Mouse (Mus musculus) layer of hippocampus, postnatal 36 days (tissue): ENCODE results near the gene Selenoo. TPM values are rescaled to one million over a fixed set of nuclear protein-coding genes. Genes with fewer than 3 reads are reported as not detected.

ENCODE experiments used
- DNase-seq, 2 experiments: peaks; one replicate each; pipeline ENCODE4 v3.0.0; 2022
- total RNA-seq, 2 experiments: library from RNA; stranded (reverse); gene quantifications; 2 replicates each; pipeline ENCODE4 v1.2.3; 2021

The Selenoo gene
- total RNA-seq, 2 experiments from 2014 or later, result 20.3 to 21.7 TPM

DNA sequence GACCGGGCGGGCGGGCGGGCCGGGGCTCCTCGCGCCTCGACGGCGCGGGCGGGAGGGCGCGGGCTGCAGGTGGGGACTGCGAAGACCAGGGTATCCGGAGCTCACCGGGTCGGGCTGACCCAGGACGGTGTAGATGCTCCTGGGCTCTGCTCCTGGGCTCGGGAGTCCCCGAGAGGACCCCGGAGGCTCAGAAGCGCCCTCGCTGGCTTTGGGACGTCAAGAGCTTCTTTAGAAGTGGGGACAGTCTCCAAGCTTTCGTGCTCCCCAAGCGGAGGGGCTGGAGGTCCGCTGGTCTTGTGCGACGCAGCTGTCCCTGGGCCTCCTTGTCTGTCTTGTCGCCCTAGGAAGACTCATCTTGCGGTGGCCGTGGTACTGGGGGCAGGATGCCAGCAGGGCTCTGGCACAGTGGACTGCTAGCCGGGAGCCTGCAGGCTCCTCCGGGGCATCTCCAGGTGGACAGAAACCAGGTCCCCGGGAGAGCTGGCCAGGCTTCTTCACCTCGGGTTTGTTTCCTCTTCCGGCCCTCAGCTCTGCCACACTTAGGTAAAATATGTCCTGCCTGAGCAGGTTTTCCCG is 12.6 kb upstream of the Selenoo start:
- peak in 1 of 2 experiments; percentile 57 for DNase-seq

DNA sequence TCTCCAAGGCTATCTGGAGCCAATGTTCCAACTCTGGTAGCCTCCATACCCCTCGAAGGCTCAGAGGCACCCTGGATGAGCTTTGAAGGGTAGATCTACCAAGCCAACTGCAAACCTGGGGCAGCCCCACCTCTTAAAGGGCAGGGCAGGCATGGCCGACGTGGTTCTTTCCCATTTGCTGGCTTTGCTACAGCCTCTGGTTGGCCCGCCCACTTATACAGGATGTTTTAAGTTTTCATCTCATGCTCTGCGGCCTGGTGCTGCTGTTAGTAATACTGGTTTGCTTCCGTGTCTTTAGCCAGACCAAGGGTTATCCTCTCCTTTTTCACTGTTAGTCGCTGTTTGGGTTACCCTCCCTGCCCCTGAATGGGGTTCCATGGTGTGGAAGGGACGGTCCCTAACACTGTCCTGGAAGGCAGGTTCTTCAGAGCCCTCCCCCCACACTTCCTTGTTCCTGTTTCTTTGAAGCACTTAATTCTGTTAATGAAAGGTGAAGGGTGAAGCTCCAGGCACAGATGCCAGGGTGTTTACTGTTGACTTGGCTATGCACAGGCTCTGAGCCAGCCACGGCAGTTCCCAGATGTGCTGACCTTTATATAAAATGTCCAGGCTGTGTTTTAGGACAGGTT is 10.6 kb upstream of the Selenoo start:
- no peak for DNase-seq

DNA sequence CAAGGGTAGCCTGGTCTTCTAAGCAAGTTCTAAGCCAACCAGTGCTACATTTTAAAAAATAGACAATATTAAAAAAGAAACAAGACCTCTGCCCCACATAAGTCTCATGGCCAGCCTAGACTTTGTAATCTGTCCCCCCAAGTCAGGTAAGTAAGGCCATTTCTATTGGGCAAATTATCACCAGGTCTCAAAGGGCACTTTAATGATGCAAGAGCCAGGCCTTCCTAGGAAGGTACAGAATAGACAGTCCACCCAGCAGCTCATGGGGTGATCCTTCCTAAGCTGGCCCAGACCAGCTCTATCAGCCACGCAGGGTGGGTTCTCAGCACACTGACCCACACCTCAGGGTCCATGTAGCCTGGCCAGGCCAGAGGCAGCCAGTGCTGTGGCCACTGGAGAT is 5.0 kb upstream of the Selenoo start:
- DNase-seq, result no peak

DNA sequence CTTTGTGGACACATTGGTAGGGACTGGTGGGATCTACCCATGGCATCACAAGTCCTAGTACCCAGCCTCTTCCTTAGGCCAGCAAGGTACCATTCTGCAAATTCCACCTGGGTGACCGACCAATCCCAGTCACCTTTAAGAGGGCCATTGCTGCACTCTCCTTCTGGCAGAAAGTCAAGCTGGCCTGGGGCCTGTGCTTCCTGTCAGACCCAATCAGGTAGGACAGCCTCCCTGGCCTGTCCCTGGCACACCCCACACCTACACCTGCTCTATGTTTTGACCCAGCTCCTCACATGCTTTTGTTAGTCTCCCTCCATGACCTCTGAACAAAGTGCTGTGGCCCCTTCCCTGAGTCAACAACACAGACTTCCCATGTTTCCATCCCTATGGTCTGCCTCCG is 4.1 kb upstream of the Selenoo start:
- no peak for DNase-seq

DNA sequence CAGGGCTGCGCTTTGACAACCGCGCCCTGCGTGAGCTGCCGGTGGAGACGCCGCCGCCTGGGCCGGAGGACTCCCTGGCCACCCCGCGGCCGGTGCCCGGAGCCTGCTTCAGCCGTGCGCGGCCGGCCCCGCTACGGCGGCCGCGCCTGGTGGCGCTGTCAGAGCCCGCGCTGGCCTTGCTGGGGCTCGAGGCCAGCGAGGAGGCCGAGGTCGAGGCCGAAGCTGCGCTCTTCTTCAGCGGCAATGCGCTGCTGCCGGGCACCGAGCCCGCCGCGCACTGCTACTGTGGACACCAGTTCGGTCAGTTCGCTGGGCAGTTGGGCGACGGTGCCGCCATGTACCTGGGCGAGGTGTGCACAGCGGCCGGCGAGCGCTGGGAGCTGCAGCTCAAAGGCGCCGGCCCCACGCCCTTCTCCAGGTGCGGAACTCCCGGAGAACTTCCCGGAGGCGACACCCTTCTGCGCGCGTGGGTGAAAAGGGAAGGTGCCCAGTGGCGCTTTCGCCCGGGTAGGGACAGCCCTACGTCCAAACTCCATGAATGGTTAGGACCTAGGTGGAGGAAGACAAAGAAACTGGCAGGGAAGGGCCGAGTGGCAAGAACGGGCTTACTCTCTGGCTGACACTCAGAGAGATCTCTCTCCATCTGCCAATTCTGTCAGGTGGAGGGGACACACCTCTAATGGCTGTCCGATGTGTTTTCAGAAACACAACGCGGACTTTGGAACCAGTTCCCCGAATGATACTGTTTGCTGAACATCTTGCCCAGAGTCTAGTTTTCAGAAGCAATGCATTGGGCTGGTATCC is 566 bp downstream of the Selenoo start:
- no peak for DNase-seq

DNA sequence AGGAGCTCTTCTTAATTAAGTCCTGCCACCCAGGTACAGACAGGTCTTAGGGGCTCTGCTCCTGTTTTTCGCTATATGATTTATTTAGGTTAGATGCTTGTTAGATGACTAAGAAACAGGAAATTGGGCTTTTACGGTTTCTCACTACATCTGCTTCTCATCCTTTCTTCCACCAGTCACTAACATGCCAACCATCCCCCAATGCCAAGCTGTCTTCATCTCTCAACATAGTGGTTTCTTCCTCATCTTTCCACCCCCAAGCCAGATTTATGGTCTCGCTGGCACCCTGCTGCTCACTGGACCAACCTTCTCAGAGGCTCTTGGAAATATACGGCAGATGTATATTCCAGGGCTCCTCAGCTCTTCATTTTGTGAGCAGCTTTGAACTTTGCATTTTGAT is 1.8 kb downstream of the Selenoo start:
- DNase-seq, result no peak

DNA sequence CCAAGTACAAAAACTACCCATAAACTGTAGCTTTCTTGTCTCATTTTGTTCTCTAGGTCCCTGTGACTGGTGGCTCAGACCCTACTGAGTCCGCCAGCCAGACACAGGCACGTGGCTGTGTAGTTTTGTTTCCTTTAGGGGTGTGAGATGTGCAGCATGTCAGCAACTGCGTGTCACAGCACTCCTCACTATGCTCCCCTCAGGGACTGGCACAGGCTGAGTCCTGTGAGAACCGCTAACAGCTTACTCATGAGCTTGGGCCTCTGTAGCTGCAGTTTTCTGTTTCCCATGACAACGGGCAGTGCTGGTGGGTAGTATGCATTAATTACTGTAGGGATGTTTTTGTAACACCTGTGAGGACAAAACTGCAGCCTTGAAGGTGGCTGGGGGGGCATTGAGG is 3.3 kb downstream of the Selenoo start:
- DNase-seq, result no peak

DNA sequence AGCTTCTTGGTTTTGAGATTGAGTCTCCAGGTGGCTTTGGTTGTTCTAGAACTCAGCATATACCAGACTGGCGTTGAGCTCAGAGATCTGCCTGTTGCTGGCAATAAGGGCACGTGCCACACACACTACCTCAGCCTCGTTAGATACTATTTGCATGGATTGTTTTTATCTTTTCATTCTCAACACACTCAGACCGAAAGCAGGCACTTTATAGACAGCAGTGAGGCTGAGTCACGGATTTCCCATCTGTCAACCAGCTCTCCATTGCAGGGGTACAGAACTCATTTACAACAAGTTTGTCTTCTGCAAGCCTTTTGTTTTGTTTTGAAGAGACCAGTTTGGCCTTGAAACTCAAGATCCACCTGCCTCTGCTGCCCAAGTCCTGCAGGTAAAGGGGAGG is 8.6 kb downstream of the Selenoo start:
- no peak for DNase-seq

DNA sequence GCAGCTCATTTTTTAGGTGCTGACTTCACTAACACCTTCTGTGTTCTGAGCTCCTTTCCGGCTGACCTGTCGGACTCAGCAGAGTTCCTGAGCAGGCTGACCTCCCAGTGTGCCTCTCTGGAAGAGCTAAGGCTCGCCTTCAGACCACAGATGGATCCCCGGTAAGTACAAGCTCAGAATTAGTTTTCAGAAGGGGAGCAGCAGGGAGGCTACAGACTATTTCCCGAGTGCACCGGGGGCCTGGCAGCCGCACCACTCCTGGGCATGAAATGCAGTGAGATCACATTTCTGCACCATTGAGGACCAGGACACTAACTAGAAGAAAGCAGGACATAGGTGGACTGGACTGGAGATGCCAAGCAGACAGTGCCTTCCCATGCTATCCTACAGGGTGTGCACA is 9.7 kb downstream of the Selenoo start:
- DNase-seq, result no peak

DNA sequence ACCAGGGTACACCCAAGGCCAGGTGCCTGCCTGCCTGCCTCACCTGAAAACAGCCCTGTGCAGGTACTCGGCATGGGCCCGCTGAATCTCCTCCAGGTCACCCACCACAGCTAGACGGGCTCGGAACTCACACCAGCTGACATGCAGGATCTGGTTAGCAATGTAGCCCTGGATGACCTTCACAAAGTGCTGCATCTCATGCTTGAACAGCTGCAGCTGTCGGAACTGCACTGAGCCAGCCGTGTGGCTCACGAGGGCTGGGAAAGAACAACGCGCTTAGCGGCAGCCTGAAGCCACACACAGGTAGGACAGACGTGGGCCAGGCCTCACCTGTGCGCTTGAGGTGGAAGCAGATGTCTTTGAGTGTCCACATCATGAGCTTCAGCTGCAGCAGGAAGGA is 11.9 kb downstream of the Selenoo start:
- no peak for DNase-seq

DNA sequence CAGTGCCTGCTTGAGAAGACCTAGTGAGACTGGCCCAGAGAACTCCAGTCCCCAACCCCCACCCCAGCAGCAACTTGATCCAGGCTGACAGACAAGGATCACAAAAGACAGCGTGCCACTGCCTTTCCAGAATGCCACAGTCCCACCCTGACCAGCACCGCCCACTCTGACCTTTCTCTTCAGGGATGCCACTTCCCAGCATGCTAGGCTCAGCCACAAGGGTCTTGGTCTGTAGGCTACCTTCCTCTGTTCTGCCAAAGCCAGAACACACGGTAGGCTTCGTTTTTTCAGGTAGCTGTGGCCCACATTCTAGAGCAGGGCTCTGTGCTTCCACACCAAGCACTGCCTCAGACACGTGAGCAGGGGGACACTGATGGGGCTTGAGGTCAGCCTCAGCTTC is 13.8 kb downstream of the Selenoo start:
- DNase-seq, result no peak

DNA sequence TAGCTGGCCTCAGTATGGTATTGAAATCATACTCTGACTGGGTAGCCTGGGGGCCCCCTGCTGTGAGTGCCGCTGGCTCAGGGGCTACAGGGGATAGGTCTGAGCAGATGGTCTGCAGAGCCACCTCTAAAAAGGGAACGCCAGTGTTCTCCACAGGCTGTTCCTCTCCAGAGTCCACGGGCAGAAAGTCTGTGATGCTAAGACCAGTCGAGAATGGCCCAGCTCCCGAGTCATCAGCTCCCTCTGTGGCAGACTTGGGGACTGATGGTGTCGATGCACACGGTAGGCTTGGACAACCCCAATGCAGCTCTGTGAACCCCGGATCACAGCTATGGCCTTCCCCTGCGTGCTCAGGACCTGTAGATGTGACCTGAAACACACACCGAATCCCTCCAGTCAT is 15.0 kb downstream of the Selenoo start:
- no peak for DNase-seq

DNA sequence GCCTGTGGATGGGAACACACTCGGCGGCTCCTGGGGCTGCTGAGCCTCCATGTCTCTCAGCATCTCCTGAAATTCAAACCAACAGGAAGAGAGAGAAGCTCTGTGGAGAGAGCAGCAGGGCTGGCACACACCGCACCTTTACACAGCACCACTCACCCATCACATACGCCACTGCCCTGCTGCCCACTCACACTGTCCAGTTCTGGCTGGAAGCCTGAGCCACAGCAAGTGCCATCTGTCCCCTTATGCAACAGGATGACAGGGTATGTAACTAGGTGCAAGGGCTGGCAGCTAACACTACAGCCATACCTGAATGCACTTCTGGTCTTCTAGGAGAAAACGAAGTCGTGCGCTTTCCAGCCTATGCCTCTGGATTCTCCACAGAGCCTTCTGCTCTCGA is 15.5 kb downstream of the Selenoo start:
- DNase-seq, result no peak

DNA sequence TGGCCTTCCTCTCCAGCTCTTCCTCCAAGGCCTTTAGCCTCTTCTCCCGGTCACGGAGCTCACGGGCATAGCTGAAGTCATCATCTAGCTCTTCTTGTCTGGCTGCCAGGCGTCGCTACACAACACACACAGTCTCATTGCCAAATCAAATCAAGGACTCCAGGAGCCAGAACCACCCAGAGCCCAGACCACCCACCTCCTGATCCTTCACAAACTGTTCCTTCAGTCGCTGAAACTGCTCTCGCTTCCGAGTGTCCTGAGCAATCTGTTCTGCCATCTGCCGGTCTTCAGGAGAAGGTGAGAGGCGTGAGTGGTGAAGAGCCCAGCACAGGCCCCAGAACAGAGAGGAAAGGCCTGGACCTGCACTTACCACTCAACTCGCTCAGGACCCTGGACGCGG is 17.2 kb downstream of the Selenoo start:
- no peak for DNase-seq

DNA sequence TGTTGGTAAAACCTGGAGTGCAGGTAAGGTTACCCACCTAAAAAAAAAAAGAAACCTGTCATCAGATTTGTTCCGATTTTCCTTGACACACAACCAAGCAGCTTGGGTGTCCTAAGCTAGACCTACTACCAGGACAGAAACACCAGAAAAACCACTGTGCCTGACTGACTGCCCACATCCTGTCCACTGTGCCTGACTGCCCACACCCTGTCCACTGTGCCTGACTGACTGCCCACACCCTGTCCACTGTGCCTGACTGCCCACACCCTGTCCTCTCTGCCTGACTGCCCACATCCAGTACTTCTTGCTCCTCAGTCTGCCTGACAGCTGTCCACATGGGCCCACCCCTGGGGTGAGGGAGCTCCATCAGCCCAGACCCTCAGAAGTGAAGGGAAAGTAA is 18.1 kb downstream of the Selenoo start:
- DNase-seq, result no peak

DNA sequence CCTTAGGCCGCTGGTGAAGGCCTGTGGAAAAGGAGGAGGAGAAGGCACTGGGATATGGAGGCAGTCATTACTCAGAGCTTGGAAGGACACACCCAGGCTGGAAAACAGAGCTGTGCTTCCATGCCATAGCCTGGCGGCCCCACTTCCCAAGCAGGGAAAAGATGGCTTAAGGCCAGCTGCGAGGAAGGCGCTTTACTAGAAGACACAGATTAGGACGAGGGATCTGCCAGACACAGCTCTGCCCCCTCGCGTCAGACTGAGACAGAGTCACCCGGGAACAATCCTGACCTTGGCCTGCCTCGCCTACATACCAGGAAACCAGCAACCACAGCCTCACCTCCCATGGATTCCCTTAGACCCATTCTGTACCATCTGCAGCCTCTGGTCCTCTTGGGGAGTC is 21.3 kb downstream of the Selenoo start:
- no peak for DNase-seq

DNA sequence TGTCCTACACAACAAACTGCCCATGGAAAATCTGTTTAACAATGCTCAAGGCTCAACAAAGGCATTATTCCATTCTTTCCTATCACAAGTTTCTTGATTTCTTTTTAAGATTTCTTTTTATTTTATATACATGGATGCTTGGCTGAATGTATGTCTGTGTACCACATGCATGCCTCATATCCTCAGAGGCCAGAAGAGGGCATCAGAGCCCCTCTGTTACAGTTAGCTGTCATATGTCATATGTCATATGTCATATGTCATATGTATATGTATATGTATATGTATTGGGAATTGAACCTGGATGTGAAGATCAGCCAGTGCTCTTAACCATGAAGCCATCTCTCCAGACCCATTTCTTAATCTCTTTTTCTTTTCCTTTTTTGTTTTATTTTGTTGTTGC is 29.1 kb downstream of the Selenoo start:
- DNase-seq, result no peak

DNA sequence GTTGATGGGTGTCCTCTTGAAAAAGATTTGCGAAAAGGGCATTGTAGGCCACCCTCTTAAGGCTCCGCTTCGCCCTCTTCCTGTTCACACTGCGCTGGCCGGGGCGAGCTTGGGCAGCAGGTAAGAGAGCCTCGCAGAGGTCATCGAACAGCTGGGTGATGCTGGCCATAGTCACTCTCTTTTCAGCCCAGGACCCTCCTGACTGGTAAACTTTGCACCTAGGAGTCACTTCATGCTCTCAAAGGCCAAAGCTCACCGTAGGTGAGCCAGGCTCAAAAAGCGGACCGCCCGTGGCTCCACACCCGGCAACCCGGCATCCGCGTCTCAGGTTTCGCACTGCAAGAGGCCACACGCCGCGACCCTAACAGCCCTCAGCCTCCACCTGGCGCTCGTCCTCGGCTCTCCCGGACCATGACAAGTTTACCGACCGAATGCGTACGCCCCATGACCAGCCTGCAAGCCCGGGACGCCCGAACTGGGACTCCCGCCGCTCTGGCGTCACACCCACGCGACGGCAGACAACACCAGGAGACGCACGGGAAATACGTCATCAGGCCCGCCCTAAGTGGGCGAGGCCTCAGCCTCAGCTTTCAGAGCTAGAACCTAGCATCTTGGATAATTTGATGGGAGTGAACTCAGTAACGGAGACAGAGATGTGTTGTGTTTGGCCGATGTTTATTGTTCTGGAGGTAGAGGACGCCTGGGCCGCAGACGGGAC is 33.9 kb downstream of the Selenoo start, which contains the start of gene Tubgcp6:
Tubgcp6 (minus strand) TSS at position 464 of the 718 bp plus-strand sequence.
- DNase-seq, result peak; percentile 95 to 97

DNA sequence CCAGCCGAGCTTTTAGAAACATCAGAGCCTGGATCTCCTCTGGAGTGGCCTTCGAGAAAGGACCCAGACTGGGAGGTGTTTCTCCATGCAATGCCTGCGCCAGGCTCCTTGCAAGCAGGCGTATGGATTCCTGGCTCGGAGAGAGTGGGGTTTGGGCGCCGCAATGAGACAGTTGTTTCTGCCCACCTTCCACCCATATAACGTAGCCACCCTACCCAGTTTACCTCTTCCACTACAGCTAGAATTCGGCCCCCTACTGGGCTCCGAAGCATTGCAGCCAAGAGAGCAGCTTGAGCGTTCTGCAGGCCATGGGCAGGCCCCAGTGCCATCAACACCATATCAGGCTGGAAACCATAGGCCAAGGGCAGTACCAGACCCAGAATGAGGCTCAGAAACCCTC is 34.7 kb downstream of the Selenoo start:
- DNase-seq, result no peak

DNA sequence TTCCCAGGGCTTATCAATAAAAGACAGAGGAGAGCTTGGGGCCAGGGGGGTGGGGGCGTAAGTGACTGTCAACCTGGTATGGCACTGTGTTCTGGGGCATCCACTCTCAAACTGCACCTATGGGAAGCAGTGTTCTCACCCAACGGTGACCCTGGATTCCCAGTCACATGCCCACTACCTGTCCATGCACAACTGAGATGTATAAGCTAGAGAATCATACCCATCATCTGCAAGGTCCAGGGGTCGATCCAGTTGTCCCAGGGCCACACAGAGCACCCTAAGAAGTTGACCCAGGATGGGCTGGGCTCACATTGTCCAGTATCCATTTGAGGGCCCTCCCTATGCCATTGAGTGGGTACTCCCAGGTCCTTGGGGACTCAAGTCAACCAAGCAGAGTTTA is 35.4 kb downstream of the Selenoo start:
- no peak for DNase-seq

DNA sequence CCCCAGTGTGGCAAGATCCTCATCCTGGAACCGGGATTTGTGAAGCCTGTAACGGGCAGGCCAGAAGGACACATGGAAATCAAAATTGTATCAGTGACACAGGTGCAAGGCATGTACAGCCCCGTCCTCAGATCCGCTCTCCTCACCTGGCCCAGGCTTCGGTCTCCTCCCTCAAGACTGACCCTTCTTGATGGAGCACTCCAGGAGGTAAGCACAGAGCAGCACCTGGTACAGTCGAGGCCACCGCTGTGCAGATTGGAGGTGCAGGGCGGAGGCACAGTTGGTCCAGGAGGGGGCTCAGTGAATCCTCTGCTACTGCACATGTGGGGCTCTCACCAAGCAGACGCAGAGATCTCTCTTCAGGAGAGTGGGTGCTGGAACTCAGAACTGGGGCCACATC is 36.5 kb downstream of the Selenoo start:
- DNase-seq, result no peak

DNA sequence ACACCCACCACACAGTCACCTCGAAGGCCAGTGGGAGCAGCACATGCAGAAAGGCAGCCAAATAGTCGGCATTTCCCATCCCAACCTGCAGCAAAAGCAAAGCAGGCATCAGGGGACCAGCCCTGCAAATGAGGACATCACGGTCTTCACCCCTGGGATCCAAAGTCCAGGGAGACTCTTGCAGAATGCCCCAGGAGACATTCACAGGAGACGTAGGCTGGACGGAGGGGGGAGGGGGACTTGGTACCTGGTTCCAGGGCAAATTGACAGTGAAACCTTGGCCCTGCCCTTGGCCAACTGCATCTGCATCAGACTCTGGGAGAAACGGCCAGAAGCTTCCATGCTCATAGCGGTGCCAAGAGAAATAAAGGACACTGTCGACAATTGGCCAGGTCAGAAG is 37.7 kb downstream of the Selenoo start:
- DNase-seq, result no peak

DNA sequence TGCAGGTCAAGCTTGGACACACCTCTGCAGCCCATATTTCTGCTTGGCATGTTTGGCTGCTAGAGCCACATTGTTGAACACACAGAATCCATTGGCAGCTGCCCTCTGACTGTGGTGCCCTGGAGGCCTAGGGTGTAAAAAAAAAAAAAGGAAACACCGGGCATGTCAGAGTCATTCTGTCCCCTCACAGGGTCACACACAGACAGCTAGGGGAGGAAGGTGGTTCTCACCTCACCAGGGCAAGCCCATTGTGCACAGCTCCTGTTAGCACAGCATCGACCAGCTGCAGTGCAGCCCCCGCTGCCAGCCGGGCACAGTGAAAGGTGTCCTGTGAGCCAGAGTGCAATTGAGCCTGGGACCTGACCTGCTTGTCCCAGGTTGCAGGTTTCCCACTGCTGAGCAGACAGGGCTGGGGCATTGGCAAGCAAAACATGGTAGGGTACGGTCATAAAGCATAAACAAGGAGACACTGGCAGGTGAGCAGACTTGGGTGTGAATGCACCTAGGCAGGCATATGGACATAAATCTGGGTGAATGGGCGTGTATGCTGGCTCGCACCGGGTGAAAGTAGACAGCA is 38.6 kb downstream of the Selenoo start:
- DNase-seq, result no peak
